Mouse (Mus musculus) lung, embryonic 14.5 days (tissue): Measurements from ENCODE around the gene Phox2b. TPM values are rescaled to one million over a fixed set of nuclear protein-coding genes. Genes with fewer than 3 reads are reported as not detected.

Source experiments
- ATAC-seq: fragments of 200-750 bp; cut with Nextera tagmentation; 2 replicates; pipeline ENCODE4 v1.8.0; 2017; ENCODE audit warnings: mild to moderate bottlenecking, moderate TSS enrichment, moderate library complexity; ENCODE audit not compliant: insufficient read depth
- DNase-seq: peaks from one replicate; pipeline ENCODE4 v3.0.0-alpha.2; 2015
- H3K27ac ChIP-seq: fragments of 300-500 bp; sonication (generic); 2 replicates; pipeline ENCODE4 v1.5.1; 2014; ENCODE audit warnings: low read depth, mild to moderate bottlenecking, moderate library complexity
- H3K27me3 ChIP-seq: fragments of 300-500 bp; sonication (generic); 2 replicates; pipeline ENCODE4 v1.6.1; 2014; ENCODE audit warnings: low read length, control low read depth; ENCODE audit not compliant: insufficient read depth
- H3K36me3 ChIP-seq: fragments of 300-500 bp; sonication (generic); 2 replicates; pipeline ENCODE4 v1.6.1; 2014; ENCODE audit warnings: control low read depth; ENCODE audit not compliant: insufficient read depth
- H3K4me1 ChIP-seq: fragments of 300-500 bp; sonication (generic); 2 replicates; pipeline ENCODE4 v1.6.1; 2014; ENCODE audit warnings: antibody characterized with exemption, control low read depth; ENCODE audit not compliant: insufficient read depth
- H3K4me2 ChIP-seq: fragments of 300-500 bp; sonication (generic); 2 replicates; pipeline ENCODE4 v1.6.1; 2014; ENCODE audit warnings: mild to moderate bottlenecking
- H3K4me3 ChIP-seq: fragments of 300-500 bp; sonication (generic); 2 replicates; pipeline ENCODE4 v1.5.1; 2014; ENCODE audit warnings: low read depth, low read length
- H3K9ac ChIP-seq: fragments of 300-500 bp; sonication (generic); 2 replicates; pipeline ENCODE4 v1.6.1; 2014
- H3K9me3 ChIP-seq: fragments of 300-500 bp; sonication (generic); 2 replicates; pipeline ENCODE4 v1.6.1; 2016; ENCODE audit warnings: low read depth, low read length, control low read depth
- CTCF ChIP-seq: IDR thresholded peaks from 2 replicates; pipeline ENCODE4 v1.5.1; 2016; ENCODE audit warnings: antibody characterized with exemption, low read depth
- WGBS: fragments of 180-500 bp; shearing (Covaris S2); extraction: QIAGEN DNeasy Blood & Tissue Kit; methylation state at CpG from one replicate; pipeline ENCODE4 v1.1.7; 2014; 5-methylcytosine and 5-hydroxymethylcytosine counted together
- polyA plus RNA-seq: library from polyadenylated mRNA; unstranded; fragments of >200 nt; fragmentation: Nextera tagmentation; extraction: Ambion mirVana; gene quantifications from 2 replicates; pipeline ENCODE4 v1.2.1, GENCODE M21; 2014

The Phox2b gene
- polyA plus RNA-seq, 1 experiment from 2014 or later, result 0.46 TPM

- Histone ChIP-seq H3K36me3 (no peaks in the 10 kb centered on the region), H3K4me2 (no peak overlapping the region), H3K27me3 (peaks cover 97% of the 10 kb centered on the region), H3K4me1 (no peaks in the 10 kb centered on the region), H3K9ac (no peak overlapping the region), H3K27ac (no peak overlapping the region), H3K4me3 (no peak overlapping the region), H3K9me3 (no peaks in the 10 kb centered on the region)
- no peak for ATAC-seq
- 2% methylated on average over 41 of the region's 41 CpGs for WGBS
- peak; percentile 24 for DNase-seq
- no peak for TF ChIP-seq CTCF
These were observed 1.7 kb downstream of the Phox2b start for GRCm38 (mm10) chr5:67097106-67098050.

DNA sequence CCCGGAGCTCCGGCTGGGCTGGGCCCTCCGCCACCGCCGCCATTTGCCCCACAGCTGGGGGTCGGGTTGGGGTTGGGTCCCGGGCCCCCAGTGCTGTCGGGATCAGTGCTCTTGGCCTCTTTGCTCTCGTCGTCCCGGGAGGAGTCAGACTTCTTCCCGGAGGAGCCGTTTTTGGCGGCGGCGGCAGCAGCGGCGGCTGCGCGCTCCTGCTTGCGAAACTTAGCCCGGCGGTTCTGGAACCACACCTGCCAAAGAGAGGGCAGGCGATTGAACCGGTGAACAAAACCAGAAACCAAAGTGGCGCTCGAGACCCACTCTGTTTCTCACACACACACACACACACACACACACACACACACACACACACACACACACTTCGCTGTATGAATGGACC is 2.7 kb downstream of the Phox2b start:
- Histone ChIP-seq H3K9ac (peak overlapping the region; percentile 20; the same call in 1 of the 2 replicates), H3K4me2 (peak overlapping the region; percentile 53), H3K9me3 (no peaks in the 10 kb centered on the region), H3K27ac (no peak overlapping the region), H3K36me3 (no peaks in the 10 kb centered on the region), H3K4me1 (no peaks in the 10 kb centered on the region), H3K4me3 (peak overlapping the region; percentile 28), H3K27me3 (peaks cover 97% of the 10 kb centered on the region)
- TF ChIP-seq CTCF, result no peak
- DNase-seq, result peak; percentile 50
- WGBS, result under 1% methylated on average over 26 of the region's 28 CpGs
- no peak; the same call in 1 of the 2 replicates for ATAC-seq

DNA sequence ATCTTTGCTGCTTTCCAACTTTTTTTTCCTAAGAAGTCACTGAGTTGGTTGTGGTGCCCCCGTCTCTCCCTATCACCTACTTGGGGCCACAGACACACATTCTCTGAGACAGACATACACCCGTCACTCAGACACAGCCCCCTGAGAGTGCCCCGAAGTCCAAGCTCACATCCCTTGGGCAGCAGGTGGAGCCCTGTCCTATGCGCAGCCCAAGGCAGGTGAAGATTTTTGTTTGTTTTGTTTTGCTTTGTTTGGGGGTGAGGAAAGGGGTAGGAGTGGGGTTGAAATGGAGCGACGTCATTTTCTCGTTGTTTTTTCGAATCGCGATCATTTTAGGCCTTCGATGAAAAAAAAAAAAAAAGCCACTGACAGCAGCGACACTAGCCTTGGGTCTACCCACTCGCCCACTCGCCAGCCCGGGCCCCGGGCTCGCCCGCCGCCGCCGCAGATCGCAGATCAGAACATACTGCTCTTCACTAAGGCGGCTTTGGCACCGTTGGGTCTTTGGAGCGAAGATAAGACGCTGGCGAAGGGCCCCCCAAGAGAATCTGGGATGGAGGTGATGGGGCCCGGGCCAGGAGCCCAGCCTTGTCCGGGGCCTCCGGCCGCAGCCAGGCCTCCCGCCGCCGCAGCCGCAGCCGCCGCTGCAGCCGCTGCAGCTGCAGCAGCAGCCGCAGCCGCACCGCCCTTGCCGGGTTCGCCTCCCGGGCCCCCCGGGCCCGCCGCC is 3.3 kb downstream of the Phox2b start:
- no peaks in the 10 kb centered on the region for H3K4me1 ChIP-seq
- peak overlapping the region; percentile 53 for H3K4me2 ChIP-seq
- H3K27me3 ChIP-seq, result peaks cover 96% of the 10 kb centered on the region
- no peaks in the 10 kb centered on the region for H3K9me3 ChIP-seq
- peak overlapping the region; percentile 20; the same call in 1 of the 2 replicates for H3K9ac ChIP-seq
- WGBS, result under 1% methylated on average over 35 of the region's 47 CpGs
- peak overlapping the region; percentile 28 for H3K4me3 ChIP-seq
- ATAC-seq (no peak; the same call in 1 of the 2 replicates), DNase-seq (peak; percentile 28)
- no peak overlapping the region for H3K27ac ChIP-seq
- H3K36me3 ChIP-seq, result no peaks in the 10 kb centered on the region
- TF ChIP-seq CTCF, result no peak

- no peak overlapping the region for H3K4me3 ChIP-seq
- DNase-seq (peak; percentile 11), ATAC-seq (peak; percentile 42; the same call in 1 of the 2 replicates)
- H3K4me1 ChIP-seq, result no peaks in the 10 kb centered on the region
- H3K9me3 ChIP-seq, result no peaks in the 10 kb centered on the region
- H3K36me3 ChIP-seq, result no peaks in the 10 kb centered on the region
- no peak for TF ChIP-seq CTCF
- no peak overlapping the region for H3K4me2 ChIP-seq
- peaks cover 96% of the 10 kb centered on the region for H3K27me3 ChIP-seq
- H3K9ac ChIP-seq, result no peak overlapping the region
- no peak overlapping the region for H3K27ac ChIP-seq
- 5% methylated on average over 15 of the region's 15 CpGs for WGBS
These were observed 3.9 kb downstream of the Phox2b start for GRCm38 (mm10) chr5:67095153-67095552.

- H3K4me1 ChIP-seq, result no peaks in the 10 kb centered on the region
- 25% methylated on average over 2 of the region's 2 CpGs for WGBS
- H3K4me3 ChIP-seq, result no peak overlapping the region
- no peak for TF ChIP-seq CTCF
- ATAC-seq (no peak), DNase-seq (no peak)
- no peak overlapping the region for H3K4me2 ChIP-seq
- no peaks in the 10 kb centered on the region for H3K9me3 ChIP-seq
- H3K36me3 ChIP-seq, result no peaks in the 10 kb centered on the region
- H3K27ac ChIP-seq, result no peak overlapping the region
- H3K27me3 ChIP-seq, result peaks cover 92% of the 10 kb centered on the region
- no peak overlapping the region for H3K9ac ChIP-seq
These were observed 5.1 kb downstream of the Phox2b start for GRCm38 (mm10) chr5:67093991-67094390.

DNA sequence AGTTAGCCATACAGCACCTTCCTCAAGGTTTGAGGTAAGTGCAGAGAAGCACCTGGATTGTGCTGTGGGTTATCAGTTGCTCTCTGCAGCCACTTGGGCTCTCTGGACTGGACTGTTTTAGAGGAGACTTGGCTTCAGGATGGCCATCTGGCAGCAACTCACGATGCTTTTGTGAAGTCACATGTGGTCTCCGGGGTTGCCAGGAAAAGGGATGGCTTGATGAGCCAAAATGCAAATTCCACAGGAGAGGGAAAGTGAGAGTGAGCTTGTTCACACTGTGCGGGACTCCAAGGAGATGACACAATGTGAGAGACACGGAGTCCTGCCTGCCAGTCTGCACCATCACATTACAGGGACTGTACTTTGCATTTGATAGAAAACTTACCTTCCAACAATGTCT is 7.3 kb downstream of the Phox2b start:
- ATAC-seq (no peak), DNase-seq (no peak)
- peaks cover 73% of the 10 kb centered on the region for H3K27me3 ChIP-seq
- WGBS, result 16% methylated on average over 4 of the region's 4 CpGs
- no peak overlapping the region for H3K4me2 ChIP-seq
- H3K9me3 ChIP-seq, result no peaks in the 10 kb centered on the region
- H3K4me1 ChIP-seq, result no peaks in the 10 kb centered on the region
- H3K27ac ChIP-seq, result no peak overlapping the region
- no peak for TF ChIP-seq CTCF
- no peaks in the 10 kb centered on the region for H3K36me3 ChIP-seq
- no peak overlapping the region for H3K4me3 ChIP-seq
- H3K9ac ChIP-seq, result no peak overlapping the region

DNA sequence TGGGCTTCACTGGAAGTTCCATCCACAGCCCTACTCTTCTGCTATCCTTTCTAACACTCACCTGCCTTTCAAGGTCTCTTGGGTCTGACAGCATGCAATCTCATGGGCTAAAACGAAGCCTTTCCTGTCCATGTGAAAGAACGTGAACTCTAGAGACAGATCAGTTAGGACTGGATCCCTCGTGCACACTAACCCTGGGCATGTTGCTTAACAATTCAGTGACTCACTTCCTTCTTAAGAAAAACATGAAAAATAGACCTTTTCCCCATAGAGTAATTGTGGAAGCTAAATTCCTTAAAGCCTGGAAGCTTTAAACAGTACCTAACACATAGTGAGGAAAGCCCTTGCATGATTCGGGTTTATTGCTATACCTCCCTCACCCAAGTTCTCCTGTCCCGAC is 8.2 kb downstream of the Phox2b start:
- no peak for ATAC-seq
- TF ChIP-seq CTCF, result no peak

More for the DNA sequence above, 8.2 kb downstream of the Phox2b start:
- no peaks in the 10 kb centered on the region for H3K9me3 ChIP-seq
- DNase-seq, result no peak
- no peaks in the 10 kb centered on the region for H3K4me1 ChIP-seq
- peaks cover 65% of the 10 kb centered on the region for H3K27me3 ChIP-seq
- H3K9ac ChIP-seq, result no peak overlapping the region
- H3K4me2 ChIP-seq, result no peak overlapping the region
- H3K27ac ChIP-seq, result no peak overlapping the region
- 60% methylated on average over 5 of the region's 5 CpGs for WGBS
- no peak overlapping the region for H3K4me3 ChIP-seq
- no peaks in the 10 kb centered on the region for H3K36me3 ChIP-seq
